ENCODE assay signal across 8 mouse cellular contexts in the genomic region with DNA sequence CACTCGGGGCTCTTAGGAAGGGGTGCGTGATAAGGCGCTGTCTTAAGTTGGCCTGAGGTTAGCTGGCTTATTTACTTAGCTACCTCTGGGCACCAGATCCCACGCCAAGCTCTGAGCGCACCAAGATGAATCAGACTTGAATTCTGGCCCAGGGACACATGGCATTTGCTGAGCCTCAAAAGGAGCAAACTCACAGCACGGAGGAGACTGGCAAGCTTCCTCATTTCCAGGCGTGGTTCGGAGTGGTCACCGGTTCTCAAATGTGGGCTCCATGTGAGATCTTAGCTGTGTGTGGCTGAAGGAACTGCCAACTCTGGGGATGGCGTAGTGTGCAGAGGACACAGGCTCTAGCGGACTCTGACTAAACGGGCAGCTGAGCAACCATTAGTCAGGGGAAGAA. TPM values are rescaled to one million over a fixed set of nuclear protein-coding genes. Genes with fewer than 3 reads are reported as not detected.
DNase-seq lines count a peak whose midpoint lies in the region; ATAC-seq lines count a peak whose summit lies in the region.

No protein-coding gene starts in this region.

- DNase-seq in CD4-positive, CD25-positive, alpha-beta regulatory T cell, adult 2 months (ENCODE audit: low read depth, low spot score): peak; percentile 39
- DNase-seq in cerebellum, adult 8-10 months: peak; percentile 66
- DNase-seq in gastrocnemius, adult 18-20 months (ENCODE audit: low spot score): peak; percentile 89
- no peak for DNase-seq in hindbrain, embryonic 14.5 days (ENCODE audit: low spot score)
- DNase-seq in left cerebral cortex, postnatal 36 days (ENCODE audit: low spot score in 2 of 2): peak; percentile 64 to 71

- peak overlapping the region; percentile 81 for H3K9ac ChIP-seq in hindbrain, embryonic 14.5 days
- no peak overlapping the region for H3K9ac ChIP-seq in stomach, embryonic 15.5 days

- no peaks in the 10 kb centered on the region for H3K9me3 ChIP-seq in hindbrain, embryonic 14.5 days (ENCODE audit: control insufficient read depth, low read length)
- no peaks in the 10 kb centered on the region for H3K9me3 ChIP-seq in stomach, embryonic 15.5 days

- peaks cover 32% of the 10 kb centered on the region for H3K4me1 ChIP-seq in hindbrain, embryonic 14.5 days (replicated peaks; ENCODE audit: control insufficient read depth, insufficient read depth, low read length)
- H3K4me1 ChIP-seq in stomach, embryonic 15.5 days: peaks cover 9% of the 10 kb centered on the region; the same call in 1 of the 2 replicates

- intact Hi-C loops in left cerebral cortex, postnatal 36 days (cut with DNase I): no loop called here

- 64% methylated on average over 12 of the region's 12 CpGs for WGBS in hindbrain, embryonic 14.5 days
- WGBS in stomach, embryonic 15.5 days: 61% methylated on average over 12 of the region's 12 CpGs

- peak overlapping the region; percentile 75 for H3K4me3 ChIP-seq in hindbrain, embryonic 14.5 days (replicated peaks; ENCODE audit: low read length)
- H3K4me3 ChIP-seq in stomach, embryonic 15.5 days (replicated peaks): peak overlapping the region; percentile 60

- no peaks in the 10 kb centered on the region for H3K36me3 ChIP-seq in hindbrain, embryonic 14.5 days (replicated peaks; ENCODE audit: control insufficient read depth, insufficient read depth)
- H3K36me3 ChIP-seq in stomach, embryonic 15.5 days: no peaks in the 10 kb centered on the region; the same call in 1 of the 2 replicates

- H3K27ac ChIP-seq in hindbrain, embryonic 14.5 days: no peak overlapping the region
- H3K27ac ChIP-seq in stomach, embryonic 15.5 days: no peak overlapping the region

- peak overlapping the region; percentile 88 for H3K4me2 ChIP-seq in hindbrain, embryonic 14.5 days (replicated peaks)
- peak overlapping the region; percentile 69 for H3K4me2 ChIP-seq in stomach, embryonic 15.5 days

- no peak for ATAC-seq in CD4-positive, CD25-positive, alpha-beta regulatory T cell, adult 4 months
- no peak for ATAC-seq in hindbrain, embryonic 14.5 days (ENCODE audit: low FRiP score)
- ATAC-seq in megakaryocyte progenitor cell, adult 5-6 weeks (replicated peaks; ENCODE audit: poor library complexity): peak; percentile 47
- no peak for ATAC-seq in stomach, embryonic 15.5 days (ENCODE audit: insufficient read depth, low FRiP score, low read depth)

- no peaks in the 10 kb centered on the region for H3K27me3 ChIP-seq in hindbrain, embryonic 14.5 days (ENCODE audit: control insufficient read depth, insufficient read depth, low read length)
- H3K27me3 ChIP-seq in stomach, embryonic 15.5 days (replicated peaks): no peaks in the 10 kb centered on the region

RNA-seq across cellular contexts. Expression of a gene that starts 1.5 kb away (rescaled TPM):
- polyA plus RNA-seq in CD4-positive, CD25-positive, alpha-beta regulatory T cell, adult 4 months (2017; shearing (Covaris generic)): 100 to 1,000 TPM; 189 to 278 TPM
- 100 to 1,000 TPM; 130 to 155 TPM for total RNA-seq in gastrocnemius, adult 18-20 months (2021)
- 76.7 and 79.3 TPM in 2 replicates for polyA plus RNA-seq in hindbrain, embryonic 14.5 days (2014; fragmentation: Nextera tagmentation; extraction: Ambion mirVana)
- total RNA-seq in left cerebral cortex, postnatal 36 days (2021): 100 to 1,000 TPM; 194 to 211 TPM
- 55.4 and 57.6 TPM in 2 replicates for total RNA-seq in megakaryocyte progenitor cell, adult 5-6 weeks (2015)
- 54.3 and 55.8 TPM in 2 replicates for total RNA-seq in megakaryocyte progenitor cell, adult 5-6 weeks (2017)
- 70.1 and 71.4 TPM in 2 replicates for polyA plus RNA-seq in stomach, embryonic 15.5 days (2015; fragmentation: Nextera tagmentation; extraction: Ambion mirVana)

RNA-seq across cellular contexts. Expression of a gene that starts 6.5 kb away (rescaled TPM):
- 10 to 100 TPM; 43.0 TPM for polyA plus RNA-seq in CD4-positive, CD25-positive, alpha-beta regulatory T cell, adult 4 months (2017; shearing (Covaris generic))
- total RNA-seq in gastrocnemius, adult 18-20 months (2021): 10 to 100 TPM; 30.3 to 39.0 TPM
- 94.6 and 95.8 TPM in 2 replicates for polyA plus RNA-seq in hindbrain, embryonic 14.5 days (2014; fragmentation: Nextera tagmentation; extraction: Ambion mirVana)
- total RNA-seq in left cerebral cortex, postnatal 36 days (2021): 10 to 100 TPM; 64.2 to 72.2 TPM
- total RNA-seq in megakaryocyte progenitor cell, adult 5-6 weeks (2015): 51.9 and 54.4 TPM in 2 replicates
- total RNA-seq in megakaryocyte progenitor cell, adult 5-6 weeks (2017): 57.9 and 62.8 TPM in 2 replicates
- polyA plus RNA-seq in stomach, embryonic 15.5 days (2015; fragmentation: Nextera tagmentation; extraction: Ambion mirVana): 58.8 and 62.3 TPM in 2 replicates

RNA-seq across cellular contexts. Expression of a gene that starts 33.1 kb away (rescaled TPM):
- polyA plus RNA-seq in CD4-positive, CD25-positive, alpha-beta regulatory T cell, adult 4 months (2017; shearing (Covaris generic)): 10 to 100 TPM; 41.0 to 50.8 TPM
- 10 to 100 TPM; 54.6 to 55.4 TPM for total RNA-seq in gastrocnemius, adult 18-20 months (2021)
- polyA plus RNA-seq in hindbrain, embryonic 14.5 days (2014; fragmentation: Nextera tagmentation; extraction: Ambion mirVana): 39.8 and 40.5 TPM in 2 replicates
- total RNA-seq in left cerebral cortex, postnatal 36 days (2021): 10 to 100 TPM; 51.6 to 54.3 TPM
- total RNA-seq in megakaryocyte progenitor cell, adult 5-6 weeks (2015): 16.5 and 20.0 TPM in 2 replicates
- 50.3 and 115 TPM in 2 replicates for total RNA-seq in megakaryocyte progenitor cell, adult 5-6 weeks (2017)
- 34.8 and 36.1 TPM in 2 replicates for polyA plus RNA-seq in stomach, embryonic 15.5 days (2015; fragmentation: Nextera tagmentation; extraction: Ambion mirVana)

RNA-seq across cellular contexts. Expression of a gene that starts 40.6 kb away (rescaled TPM):
- under 1 TPM in 1 of 2 experiments, not detected in 1; 0.24 TPM for polyA plus RNA-seq in CD4-positive, CD25-positive, alpha-beta regulatory T cell, adult 4 months (2017; shearing (Covaris generic))
- total RNA-seq in gastrocnemius, adult 18-20 months (2021): 100 to 1,000 TPM; 104 to 131 TPM
- polyA plus RNA-seq in hindbrain, embryonic 14.5 days (2014; fragmentation: Nextera tagmentation; extraction: Ambion mirVana): not detected in 2 replicates
- total RNA-seq in left cerebral cortex, postnatal 36 days (2021): under 1 TPM in 1 of 2 experiments, not detected in 1; 0.17 TPM
- total RNA-seq in megakaryocyte progenitor cell, adult 5-6 weeks (2015): not detected in 2 replicates
- not detected in 2 replicates for total RNA-seq in megakaryocyte progenitor cell, adult 5-6 weeks (2017)
- 0.19 and 0.41 TPM in 2 replicates for polyA plus RNA-seq in stomach, embryonic 15.5 days (2015; fragmentation: Nextera tagmentation; extraction: Ambion mirVana)
